Mouse (Mus musculus) frontal cortex, adult 2 months (tissue): ENCODE data around the gene Rtl1. TPM values are rescaled to one million over a fixed set of nuclear protein-coding genes. Genes with fewer than 3 reads are reported as not detected.
A peak's percentile ranks its signal among the peaks of the same experiment; 100 is the strongest.

ENCODE experiments used
- DNase-seq, 2 experiments: peaks; one replicate each; pipeline ENCODE4 v3.0.0; 2022; ENCODE audit warnings: low spot score in 1 of 2; ENCODE audit errors: extremely low spot score in 1 of 2
- polyA plus RNA-seq: library from polyadenylated mRNA; depleted of rRNA; stranded (reverse); fragments of >200 nt; gene quantifications from 2 replicates; pipeline ENCODE4 v1.2.3, GENCODE M21; 2012; rRNA removed

Gene Rtl1
- 0.13 and 0.16 TPM in 2 replicates for polyA plus RNA-seq

DNA sequence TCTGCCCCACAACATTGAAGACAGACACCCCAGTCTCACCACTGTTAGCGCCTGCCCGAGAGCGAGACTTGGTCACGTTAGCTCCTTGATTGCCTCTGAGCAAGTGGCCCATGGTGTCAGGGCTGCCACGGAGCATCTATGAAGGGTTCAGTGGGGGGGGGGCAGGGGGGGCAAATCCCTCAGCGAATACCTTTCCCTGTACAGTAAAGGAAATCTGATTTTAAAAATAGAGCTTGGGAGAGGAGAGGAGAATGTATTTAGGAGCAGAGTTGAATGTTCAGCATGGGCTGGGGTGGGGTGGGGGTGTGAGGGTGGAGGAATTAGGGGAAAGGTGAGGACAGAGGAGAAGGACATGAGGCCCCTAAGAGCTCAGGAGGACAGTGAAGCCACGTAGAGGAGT, at the start of gene Rtl1:
TSS of gene Rtl1 (minus strand) at position 101 of the 400 bp plus-strand sequence.
- no peak for DNase-seq

DNA sequence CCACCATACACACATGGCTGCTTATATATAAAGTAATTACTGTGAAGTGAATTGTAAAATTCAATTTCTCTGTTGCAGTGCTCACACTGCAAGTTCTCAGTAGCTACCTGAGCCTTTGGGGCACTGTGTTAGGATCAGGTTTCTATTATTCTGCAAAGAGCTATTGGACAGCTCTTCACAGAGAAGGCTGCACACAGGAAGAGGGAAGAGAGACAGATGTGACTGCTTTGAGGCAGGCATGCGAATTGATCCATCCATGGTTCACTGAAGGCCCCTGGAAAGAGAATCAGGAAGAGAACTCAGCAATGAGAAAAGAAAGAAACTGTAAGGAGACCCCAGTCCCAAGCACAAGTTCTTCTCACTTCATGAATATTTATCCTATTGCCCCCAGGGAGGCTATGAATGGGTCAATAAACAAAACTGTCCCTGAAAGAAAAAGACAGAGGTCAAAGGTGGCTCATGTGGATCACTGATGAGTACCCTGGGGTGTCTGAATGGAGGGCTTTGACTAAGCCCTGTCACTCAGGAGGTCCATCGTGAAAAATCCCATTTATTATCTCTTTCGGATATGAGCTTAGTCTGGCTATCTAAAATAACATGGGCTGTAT, 40.5 kb upstream of the Rtl1 start:
- DNase-seq, result no peak

DNA sequence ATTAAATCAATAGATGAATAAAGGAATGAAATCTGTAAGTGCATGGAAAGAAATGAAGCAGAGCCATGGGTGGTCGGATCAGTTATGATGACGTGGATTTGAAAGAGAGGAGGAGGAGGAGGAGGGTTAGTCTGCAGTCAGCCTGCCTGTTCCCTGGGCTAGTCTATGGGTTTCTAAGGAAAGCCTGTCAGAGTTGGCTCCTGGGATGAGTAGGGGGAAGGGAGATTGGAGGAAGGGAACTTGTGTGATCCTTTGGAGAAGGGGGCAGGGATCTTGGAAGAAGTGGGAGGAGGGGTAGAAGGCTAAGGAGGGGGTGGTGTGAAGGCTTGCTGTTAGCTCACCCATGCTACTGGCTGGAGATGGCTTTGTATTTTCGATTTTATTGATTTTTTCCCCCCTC, 31.9 kb upstream of the Rtl1 start:
- DNase-seq, result no peak

DNA sequence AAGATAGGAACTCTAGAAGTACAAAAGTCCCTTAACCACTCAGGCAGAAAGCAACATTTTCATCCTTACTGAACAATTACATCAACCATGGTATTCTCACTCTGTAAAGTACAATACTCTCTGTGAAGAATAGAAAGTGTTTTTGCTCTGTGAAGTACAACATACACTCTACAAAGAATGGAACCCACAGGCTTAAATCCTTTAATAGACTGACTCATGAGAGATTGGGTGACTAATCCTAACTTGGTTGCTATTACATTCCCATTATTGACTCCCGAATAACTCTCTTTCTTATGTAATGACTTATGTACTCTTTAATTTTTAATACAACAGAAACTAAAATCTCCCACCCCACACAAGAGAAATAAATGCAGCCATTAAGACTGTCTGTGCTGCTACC, 28.8 kb upstream of the Rtl1 start:
- no peak for DNase-seq

DNA sequence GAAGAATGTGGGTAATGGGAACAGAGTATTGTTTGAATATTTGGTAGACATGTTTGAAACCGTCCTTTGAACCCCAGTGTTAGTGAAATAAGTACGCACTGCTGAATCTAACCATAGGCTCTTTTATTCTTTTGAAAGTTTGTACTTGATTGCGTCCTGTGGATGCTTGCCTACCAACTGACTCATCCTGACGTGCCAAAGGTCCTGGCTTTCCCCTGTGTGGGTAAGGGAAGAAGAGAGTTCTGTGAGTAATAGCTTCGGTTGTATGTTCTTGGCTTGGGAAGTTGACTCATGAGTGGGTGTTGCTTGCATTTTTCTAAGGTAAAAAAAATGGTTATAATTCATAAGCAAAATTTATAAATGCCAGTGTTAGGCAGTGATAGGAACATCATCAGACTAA, 26.8 kb upstream of the Rtl1 start:
- no peak for DNase-seq

DNA sequence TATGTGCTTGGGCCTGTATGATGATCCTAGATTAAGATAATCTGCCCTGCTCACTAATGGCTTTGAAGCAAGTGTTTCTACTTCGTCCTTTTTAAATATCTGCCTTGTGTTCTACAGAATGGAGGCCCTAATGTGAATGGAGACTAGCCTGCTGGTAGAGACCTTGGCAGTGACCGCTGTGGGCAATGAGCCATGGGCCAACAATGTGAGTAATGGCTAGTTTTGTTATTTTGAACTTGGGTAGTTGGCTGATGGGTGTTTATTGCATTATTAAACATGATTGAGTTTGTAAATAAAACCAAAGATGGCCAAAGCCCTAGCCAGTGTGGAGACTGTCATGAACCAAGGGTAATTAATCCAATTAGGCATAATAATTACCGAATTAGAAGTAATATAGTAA, 20.1 kb upstream of the Rtl1 start:
- DNase-seq, result no peak

DNA sequence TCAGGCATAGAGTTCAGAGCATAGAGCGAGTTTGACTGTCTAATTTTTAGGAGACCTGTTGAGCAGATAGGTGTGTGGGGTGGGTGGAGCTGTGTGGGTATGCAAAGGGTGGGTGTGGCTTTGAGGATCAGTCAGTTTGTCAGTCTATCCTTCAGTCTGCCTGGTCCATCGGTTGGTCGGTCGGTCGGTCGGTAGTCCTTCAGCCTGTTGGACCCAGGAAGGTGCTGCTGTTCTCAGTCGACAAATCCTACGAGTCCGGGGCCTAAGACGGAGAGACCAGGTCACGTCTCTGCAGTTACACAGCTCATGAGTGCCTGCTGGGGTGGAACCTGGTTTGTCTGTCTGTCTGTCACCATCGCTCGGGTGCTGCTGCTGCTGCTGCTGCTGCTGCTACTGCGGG, 17.9 kb upstream of the Rtl1 start:
- no peak for DNase-seq

DNA sequence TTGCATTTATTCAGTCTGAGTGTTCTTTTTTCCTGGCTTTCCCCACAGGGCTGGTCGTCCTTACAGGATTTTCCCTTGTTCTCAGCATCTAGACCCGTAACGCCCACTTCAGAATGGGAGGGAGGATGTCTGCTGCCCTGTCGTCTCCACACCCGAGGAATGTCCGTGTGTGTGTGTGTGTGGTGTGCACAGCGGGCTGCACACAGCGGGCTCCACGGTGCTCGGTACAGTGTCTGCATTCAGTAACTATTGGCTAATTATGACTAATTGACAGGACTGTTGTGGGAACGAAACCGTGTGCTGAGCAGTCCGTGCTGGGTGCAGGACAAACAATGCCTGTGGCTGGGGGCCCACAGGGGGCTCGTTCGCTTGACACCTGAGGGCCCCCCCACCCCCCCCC, 17.0 kb upstream of the Rtl1 start:
- DNase-seq, result no peak

DNA sequence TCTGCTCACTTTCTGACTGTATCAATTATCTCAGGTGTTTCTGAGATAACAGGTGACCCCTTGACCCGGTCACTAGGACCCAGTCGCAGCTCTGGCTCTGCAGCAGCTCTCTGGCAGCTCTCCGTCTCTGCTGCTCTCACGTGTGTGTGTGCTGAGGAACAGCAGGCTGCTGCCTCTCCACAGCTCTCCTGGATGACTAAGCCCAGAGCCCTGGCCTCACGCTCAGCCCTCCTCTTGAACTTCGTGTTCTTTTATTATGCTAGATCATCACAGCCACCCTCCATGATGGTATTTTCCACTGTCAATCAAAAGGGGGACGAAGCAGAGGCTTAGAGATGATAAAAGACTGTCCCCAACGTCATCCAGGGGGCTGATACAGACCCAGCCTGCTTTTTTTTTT, 15.2 kb upstream of the Rtl1 start:
- peak in 1 of 2 experiments; percentile 45 for DNase-seq

DNA sequence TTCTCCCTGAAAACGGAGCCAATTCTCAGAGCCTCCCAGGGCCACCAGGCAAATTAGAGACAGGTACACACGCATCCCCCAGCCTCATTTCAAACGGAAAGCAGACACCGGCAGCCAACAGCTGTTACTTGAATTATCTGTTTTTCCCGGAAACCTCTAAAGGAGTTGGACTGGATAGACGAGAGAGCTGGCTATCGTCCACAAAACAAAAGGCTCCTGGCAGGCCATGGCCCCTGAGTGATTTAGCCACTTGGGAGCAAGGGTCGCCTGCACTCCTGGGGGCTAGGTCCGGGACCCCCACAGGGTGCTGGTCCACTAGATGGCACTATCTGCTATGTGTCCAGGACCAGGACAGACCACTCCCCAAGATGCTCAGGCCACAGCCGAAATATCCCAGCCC, 14.3 kb upstream of the Rtl1 start:
- no peak for DNase-seq

DNA sequence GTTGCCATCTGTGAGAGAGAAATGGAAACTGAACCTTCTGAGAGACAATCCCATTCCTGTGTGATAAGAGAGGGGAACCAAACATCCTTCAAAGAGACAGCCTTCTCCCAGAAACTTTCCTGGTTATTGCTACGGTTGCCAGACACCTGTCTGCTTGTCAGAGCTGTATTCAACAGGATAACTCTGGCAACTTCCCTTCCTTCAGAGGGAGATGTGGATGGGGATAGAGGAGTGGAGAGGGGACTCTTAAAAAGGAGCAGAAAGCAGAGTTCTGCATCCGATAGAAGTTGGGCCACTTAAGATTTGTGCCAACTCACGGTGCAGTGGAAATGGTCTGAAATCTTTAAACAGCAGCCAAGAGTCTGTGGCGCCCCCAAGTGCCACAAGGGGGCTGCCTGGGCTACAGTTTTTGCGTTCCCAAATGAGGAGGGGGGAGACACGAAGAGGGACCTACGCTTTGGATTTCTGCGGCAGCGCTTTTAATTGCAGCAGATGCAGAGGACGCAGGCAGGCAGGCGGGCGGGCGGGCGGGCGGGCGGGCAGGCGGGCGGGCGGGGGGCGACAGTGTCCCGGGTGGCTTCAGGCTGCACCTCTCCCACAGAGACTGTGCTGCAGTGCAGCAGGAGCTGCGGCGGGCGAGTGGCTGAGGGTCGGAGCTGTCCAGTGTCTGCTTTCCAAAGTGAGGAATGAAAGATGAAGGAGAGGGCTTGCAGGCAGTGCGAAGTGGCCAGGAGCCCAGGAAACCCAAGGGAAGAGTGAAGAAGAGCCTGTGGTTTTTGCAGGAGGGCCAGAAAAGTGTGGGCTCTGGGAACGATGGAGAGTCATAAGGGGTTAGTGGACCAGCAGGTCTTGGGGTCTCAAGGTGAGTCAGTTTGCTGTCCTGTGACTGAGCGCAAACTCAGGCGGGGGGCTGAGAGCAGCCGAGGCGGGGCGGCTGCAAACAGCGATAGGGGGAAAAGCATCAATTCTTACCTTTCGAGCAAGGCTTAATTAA, 12.6 kb upstream of the Rtl1 start:
- no peak for DNase-seq

DNA sequence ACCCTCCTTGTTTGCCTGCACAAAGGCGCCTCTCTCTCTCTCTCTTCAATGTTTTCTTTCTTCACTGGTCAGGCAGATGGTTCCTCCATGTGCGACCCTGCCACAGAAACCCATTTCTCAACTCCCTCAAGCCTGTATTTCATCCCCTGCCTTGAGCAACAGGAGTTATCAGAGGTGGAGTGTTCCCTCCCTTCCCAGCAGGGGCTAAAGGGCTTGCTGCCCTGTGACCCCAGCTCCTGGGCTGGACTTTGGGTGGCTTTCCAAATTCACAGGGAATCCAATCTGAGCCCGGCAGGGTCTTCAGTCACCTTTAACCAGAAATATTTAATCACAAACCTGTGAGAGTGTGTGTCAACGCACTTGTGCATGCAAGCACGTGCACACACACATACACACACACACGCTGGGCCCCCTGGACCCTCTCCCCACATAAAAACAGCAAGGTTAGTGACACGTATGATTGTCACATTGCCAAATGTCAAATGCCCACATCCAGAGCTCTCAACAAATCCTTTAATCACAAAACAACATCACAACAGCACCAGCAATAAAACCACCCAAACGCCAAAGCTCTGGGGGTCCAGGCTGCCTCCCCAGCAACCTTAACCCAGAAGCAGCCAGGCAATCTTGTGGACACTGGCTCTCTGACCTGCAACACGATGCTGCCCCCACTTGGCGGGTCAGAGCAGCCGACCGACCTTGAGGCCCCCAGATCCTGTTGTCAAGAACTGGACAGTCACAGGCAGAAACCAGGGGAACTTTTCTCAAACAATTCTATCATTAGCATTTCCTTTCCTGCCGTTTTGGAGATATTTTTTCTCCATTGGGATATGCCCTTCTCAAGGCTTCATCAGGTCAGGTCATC, 8.7 kb upstream of the Rtl1 start:
- no peak for DNase-seq

DNA sequence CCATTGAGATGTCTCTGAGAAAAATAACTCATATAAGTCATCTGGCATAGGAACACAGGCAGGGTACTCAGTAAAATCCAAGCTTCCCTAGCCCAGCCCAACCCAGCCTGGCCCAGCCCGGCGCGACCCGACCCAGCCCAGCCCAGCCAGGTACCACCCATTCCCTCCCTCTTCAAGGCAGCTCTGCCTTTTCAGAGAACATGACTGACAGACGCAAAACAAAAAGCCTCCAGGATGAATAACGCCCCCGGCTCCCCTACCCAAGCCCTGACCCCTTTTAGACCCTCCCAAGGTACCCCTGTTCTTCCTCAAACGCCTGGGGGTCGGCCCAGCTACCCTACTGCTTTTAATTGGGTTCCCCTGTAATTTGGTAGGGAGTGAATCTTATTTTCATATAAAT, 7.8 kb upstream of the Rtl1 start:
- no peak for DNase-seq

DNA sequence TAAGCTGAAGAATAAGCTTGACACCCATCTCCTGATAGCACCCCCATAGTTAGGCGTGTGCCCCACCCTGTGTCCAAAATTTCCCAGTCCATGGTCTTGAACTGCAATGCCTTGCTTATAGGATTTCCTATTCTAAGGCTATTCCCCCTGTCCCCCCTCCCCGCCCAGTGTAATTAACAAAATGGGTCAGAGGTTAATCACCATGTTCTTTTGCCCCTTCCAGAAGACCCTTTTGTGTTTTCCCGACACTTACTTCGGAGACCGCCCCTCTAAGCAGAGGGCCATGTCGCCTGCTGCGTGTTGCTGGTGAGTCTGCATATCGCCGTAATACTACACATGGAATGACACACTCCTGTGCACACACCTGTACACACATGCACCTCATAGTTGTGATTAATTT, 7.1 kb upstream of the Rtl1 start:
- DNase-seq, result no peak

DNA sequence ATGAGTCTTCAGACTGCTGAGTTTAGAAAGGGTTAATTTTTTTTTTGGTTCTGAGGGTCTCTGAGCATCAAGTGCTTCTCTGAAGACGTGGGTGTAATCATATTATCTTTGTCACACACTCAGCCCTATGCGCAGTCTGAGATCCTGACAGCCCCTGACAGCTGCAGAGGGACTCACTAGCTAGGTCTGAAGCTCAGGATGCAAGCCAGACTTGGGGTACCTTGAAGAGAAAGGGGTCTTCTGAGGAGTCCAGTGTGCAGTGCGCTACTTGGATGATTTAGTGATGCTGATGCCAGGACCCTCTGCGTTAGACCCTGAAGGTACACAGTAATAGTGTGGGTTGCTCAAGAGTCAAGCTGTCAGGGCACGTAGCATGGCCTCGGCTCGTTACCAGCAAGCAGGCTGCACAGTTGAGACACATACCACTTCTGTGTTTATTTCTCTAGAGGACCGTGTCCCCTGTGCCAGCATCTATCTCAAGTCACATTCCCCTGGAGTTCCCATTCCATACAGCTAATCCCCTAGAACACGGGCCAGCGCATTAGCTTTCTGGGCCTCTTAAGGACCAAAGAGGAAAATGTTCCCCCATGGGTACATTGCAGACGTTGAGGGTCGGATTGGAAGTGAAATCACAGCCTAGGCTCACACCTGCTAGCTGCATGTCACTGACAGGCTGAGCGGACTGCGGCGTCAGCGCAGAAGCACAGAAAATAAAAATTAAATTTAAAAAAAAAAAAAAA, 5.0 kb upstream of the Rtl1 start:
- no peak for DNase-seq

DNA sequence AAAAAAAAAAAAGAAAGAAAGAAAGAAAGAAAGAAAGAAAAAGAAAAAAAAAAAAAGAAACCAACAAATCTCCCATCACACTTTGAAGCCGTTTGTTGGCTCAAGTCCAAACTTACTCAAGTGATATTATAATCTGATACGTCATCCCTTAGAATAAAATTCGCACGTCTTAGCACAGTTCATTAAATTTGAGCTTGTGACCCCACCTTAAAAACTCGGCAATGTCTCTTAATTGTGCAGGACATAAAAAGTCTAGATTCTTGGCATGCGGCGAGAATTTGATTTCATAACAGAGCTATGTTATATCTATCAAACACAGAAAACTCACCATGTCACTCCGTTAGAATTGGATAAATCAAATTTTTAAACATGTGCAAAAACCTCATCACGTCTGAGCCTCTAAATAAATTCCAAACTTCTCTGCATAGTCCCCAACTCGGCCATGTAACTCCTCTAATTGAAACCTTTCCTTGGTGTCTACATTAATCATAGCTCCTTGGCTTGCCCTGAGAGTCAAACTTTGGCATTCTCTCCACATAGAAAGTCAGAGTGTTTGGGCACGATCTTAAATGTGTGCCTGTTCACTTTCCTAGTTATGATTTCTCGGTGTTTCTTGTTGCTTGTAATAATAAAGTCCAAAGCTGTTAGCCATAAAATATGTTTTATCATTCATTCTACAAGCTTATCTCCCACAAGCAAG, 1.4 kb downstream of the Rtl1 start:
- no peak for DNase-seq

DNA sequence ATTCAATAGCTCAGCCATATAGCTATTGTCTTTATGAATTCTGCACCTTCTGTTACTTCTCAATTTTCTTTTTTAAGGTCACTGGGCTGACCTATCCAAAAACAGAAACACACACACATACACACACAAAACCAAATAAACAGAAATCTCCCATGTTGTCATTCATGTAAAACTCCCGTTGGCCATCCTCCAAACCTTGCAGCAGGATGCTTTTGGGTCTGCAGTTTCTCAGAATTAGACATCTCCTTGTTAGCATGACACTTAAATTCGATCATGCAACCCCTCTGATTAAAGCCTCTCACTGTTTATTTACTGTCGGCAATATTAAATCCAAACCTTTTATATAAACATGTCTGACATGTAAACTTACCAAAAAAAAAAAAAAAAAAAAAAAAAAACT, 3.4 kb downstream of the Rtl1 start:
- no peak for DNase-seq

DNA sequence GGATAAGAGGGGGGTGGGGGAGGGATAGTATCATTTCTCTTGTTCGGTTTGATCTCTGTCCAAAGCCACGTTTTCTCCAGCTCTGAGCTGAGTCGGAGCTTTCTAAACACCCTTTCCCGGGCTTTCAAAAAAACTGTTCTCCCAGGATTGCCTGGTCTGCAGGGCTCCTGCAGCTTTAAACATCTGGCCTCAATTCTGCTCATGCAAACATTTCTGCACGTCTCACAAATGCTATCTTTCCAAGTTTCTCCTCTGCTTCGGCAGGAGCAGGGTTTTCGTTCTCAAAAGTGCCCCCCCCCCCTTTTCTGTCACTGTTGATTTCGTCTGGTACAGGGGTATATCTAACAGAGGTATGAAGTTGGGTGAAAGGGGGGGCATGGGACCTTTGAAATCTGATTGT, 3.9 kb downstream of the Rtl1 start:
- DNase-seq, result no peak

DNA sequence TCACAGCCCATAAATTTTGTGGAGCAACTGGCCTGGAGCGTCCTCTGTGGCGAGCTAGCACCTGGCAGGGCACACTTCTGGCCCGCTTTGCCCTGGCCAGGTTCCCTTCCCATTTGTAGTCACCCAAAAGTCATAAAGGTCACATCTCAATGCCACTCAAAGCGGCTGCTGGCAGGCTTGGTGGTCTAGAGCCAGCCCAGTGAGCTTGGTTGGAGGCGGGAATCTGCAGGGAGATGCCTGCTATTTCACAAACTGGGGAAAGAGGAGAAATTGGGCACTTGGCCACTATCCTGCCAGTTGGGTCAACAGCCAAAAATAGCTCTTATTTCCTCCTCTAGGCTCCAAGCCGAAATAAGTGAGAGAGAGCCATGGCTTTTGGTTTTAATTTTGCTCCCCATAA, 4.4 kb downstream of the Rtl1 start:
- peak in 1 of 2 experiments; percentile 28 for DNase-seq

DNA sequence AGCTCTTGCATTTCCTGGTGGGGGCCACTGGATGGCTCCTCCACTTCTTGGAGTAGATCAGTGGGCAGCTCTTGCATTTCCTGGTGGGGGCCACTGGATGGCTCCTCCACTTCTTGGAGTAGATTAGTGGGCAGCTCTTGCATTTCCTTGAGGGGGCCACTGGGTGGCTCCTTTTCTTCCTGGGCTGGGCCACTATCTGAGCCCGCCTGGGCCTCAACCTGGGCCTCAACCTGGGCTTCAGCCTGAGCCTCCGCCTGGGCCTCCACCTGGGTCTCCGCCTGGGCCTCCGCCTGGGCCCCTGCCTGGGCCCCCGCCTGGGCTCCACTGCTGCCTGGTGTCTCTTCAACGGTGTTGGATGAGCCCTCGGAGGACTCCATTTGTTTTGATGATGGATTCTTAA, 5.2 kb downstream of the Rtl1 start:
- no peak for DNase-seq
